ENCODE assay signal across 7 mouse cellular contexts in genomic region chr10:43578366-43578753, GRCm38 (mm10). TPM values are rescaled to one million over a fixed set of nuclear protein-coding genes. Genes with fewer than 3 reads are reported as not detected.
DNase-seq lines count a peak whose midpoint lies in the region; ATAC-seq and TF ChIP-seq lines count a peak whose summit lies in the region.

No protein-coding gene starts in this region.

- no peak for TF ChIP-seq CTCF in heart, postnatal 0 days (IDR thresholded peaks at IDR 0.05; ENCODE audit: low read depth)

- peak overlapping the region; percentile 88 for H3K9ac ChIP-seq in embryonic facial prominence, embryonic 13.5 days
- H3K9ac ChIP-seq in heart, postnatal 0 days (replicated peaks; ENCODE audit: low read depth, low read length) = peak overlapping the region; percentile 57

- peak overlapping the region; percentile 85 for H3K4me2 ChIP-seq in embryonic facial prominence, embryonic 13.5 days
- peak overlapping the region; percentile 94 for H3K4me2 ChIP-seq in heart, postnatal 0 days (ENCODE audit: low read depth, low read length)

- H3K4me1 ChIP-seq in embryonic facial prominence, embryonic 13.5 days = peaks cover 10% of the 10 kb centered on the region; the same call in 1 of the 2 replicates
- 0 out of 2 replicates have a peak, but pooled peaks cover 4% of the 10 kb centered on the region for H3K4me1 ChIP-seq in heart, postnatal 0 days (ENCODE audit: control insufficient read depth, insufficient read depth)

- no peaks in the 10 kb centered on the region for H3K9me3 ChIP-seq in embryonic facial prominence, embryonic 13.5 days
- no peaks in the 10 kb centered on the region for H3K9me3 ChIP-seq in heart, postnatal 0 days (replicated peaks; ENCODE audit: control insufficient read depth, low read length)

- peak overlapping the region; percentile 70 for H3K4me3 ChIP-seq in embryonic facial prominence, embryonic 13.5 days
- peak overlapping the region; percentile 63 for H3K4me3 ChIP-seq in heart, postnatal 0 days (ENCODE audit: low read depth, low read length)

- TF ChIP-seq EP300 in heart, postnatal 0 days (IDR thresholded peaks at IDR 0.05; ENCODE audit: low read depth) = no peak

- peak overlapping the region; percentile 98 for H3K27ac ChIP-seq in embryonic facial prominence, embryonic 13.5 days
- H3K27ac ChIP-seq in heart, postnatal 0 days (ENCODE audit: low read depth) = peak overlapping the region; percentile 63

- DNase-seq in CD4-positive, CD25-positive, alpha-beta regulatory T cell, adult 2 months (ENCODE audit: low read depth, low spot score) = peak; percentile 16
- peak; percentile 46 for DNase-seq in MEL-GATA-1-ER (ENCODE audit: extremely low read depth, low read depth)
- peak; percentile 55 for DNase-seq in heart, postnatal 0 days (ENCODE audit: low spot score)
- DNase-seq in left cerebral cortex, postnatal 36 days (ENCODE audit: low spot score in 2 of 2) = peak; percentile 25 to 30
- DNase-seq in skeletal muscle tissue, adult 2 months (ENCODE audit: low read depth, low spot score) = peak; percentile 47

- peak; percentile 44 for ATAC-seq in embryonic facial prominence, embryonic 13.5 days (ENCODE audit: insufficient number of reproducible peaks, insufficient read depth, low FRiP score, low TSS enrichment, low read depth)
- peak; percentile 48 for ATAC-seq in heart, postnatal 0 days (ENCODE audit: insufficient read depth, low read depth)
- peak; percentile 2; the same call in 1 of the 2 replicates for ATAC-seq in megakaryocyte progenitor cell, adult 5-6 weeks (replicated peaks; ENCODE audit: poor library complexity)

- intact Hi-C loops in left cerebral cortex, postnatal 36 days (cut with DNase I) = loop anchor here (10.0 kb wide), 1 partner anchor 146 kb away; no protein-coding TSS in a partner anchor

- peaks cover 12% of the 10 kb centered on the region for H3K36me3 ChIP-seq in embryonic facial prominence, embryonic 13.5 days
- H3K36me3 ChIP-seq in heart, postnatal 0 days (replicated peaks; ENCODE audit: control insufficient read depth, insufficient read depth, low read length) = no peaks in the 10 kb centered on the region

- peaks cover 8% of the 10 kb centered on the region; the same call in 1 of the 2 replicates for H3K27me3 ChIP-seq in embryonic facial prominence, embryonic 13.5 days
- peaks cover 10% of the 10 kb centered on the region; the same call in 1 of the 2 replicates for H3K27me3 ChIP-seq in heart, postnatal 0 days (ENCODE audit: control insufficient read depth, insufficient read depth, low read length)

- under 1% methylated on average over 32 of the region's 32 CpGs for WGBS in embryonic facial prominence, embryonic 13.5 days
- WGBS in heart, postnatal 0 days = 1% methylated on average over 28 of the region's 32 CpGs

RNA-seq across cellular contexts. Expression of gene Cd24a, which starts 0.3 kb away (rescaled TPM):
- polyA plus RNA-seq in embryonic facial prominence, embryonic 13.5 days (2015; fragmentation: Nextera tagmentation; extraction: Ambion mirVana) = 260 and 274 TPM in 2 replicates
- 44.3 and 62.2 TPM in 2 replicates for total RNA-seq in heart, postnatal 0 days (2014; rRNA removed; ENCODE audit: low replicate concordance)
- 32.9 and 33.7 TPM in 2 replicates for polyA plus RNA-seq in heart, postnatal 0 days (2015; fragmentation: Nextera tagmentation; extraction: Ambion mirVana)
- total RNA-seq in left cerebral cortex, postnatal 36 days (2021) = 1 to 10 TPM; 8.3 to 9.0 TPM
- total RNA-seq in megakaryocyte progenitor cell, adult 5-6 weeks (2015) = 540 and 612 TPM in 2 replicates
- 427 and 442 TPM in 2 replicates for total RNA-seq in megakaryocyte progenitor cell, adult 5-6 weeks (2017)

RNA-seq across cellular contexts. Expression of gene 1700021F05Rik, which starts 37.6 kb away (rescaled TPM):
- polyA plus RNA-seq in embryonic facial prominence, embryonic 13.5 days (2015; fragmentation: Nextera tagmentation; extraction: Ambion mirVana) = 66.0 and 76.1 TPM in 2 replicates
- 30.7 and 43.0 TPM in 2 replicates for total RNA-seq in heart, postnatal 0 days (2014; rRNA removed; ENCODE audit: low replicate concordance)
- polyA plus RNA-seq in heart, postnatal 0 days (2015; fragmentation: Nextera tagmentation; extraction: Ambion mirVana) = 129 and 133 TPM in 2 replicates
- 10 to 100 TPM; 38.7 to 39.9 TPM for total RNA-seq in left cerebral cortex, postnatal 36 days (2021)
- total RNA-seq in megakaryocyte progenitor cell, adult 5-6 weeks (2015) = 27.1 and 27.4 TPM in 2 replicates
- total RNA-seq in megakaryocyte progenitor cell, adult 5-6 weeks (2017) = 69.9 and 111 TPM in 2 replicates

RNA-seq across cellular contexts. Expression of gene Gm9803, which starts 54.5 kb away (rescaled TPM):
- 11.9 and 34.3 TPM in 2 replicates for polyA plus RNA-seq in embryonic facial prominence, embryonic 13.5 days (2015; fragmentation: Nextera tagmentation; extraction: Ambion mirVana)
- 5.1 and 6.6 TPM in 2 replicates for total RNA-seq in heart, postnatal 0 days (2014; rRNA removed; ENCODE audit: low replicate concordance)
- polyA plus RNA-seq in heart, postnatal 0 days (2015; fragmentation: Nextera tagmentation; extraction: Ambion mirVana) = 23.4 and 26.9 TPM in 2 replicates
- total RNA-seq in left cerebral cortex, postnatal 36 days (2021) = 10 to 100 TPM in 1 of 2 experiments, not detected in 1; 12.2 TPM
- 7.5 and 12.0 TPM in 2 replicates for total RNA-seq in megakaryocyte progenitor cell, adult 5-6 weeks (2015)
- total RNA-seq in megakaryocyte progenitor cell, adult 5-6 weeks (2017) = 12.2 TPM in 1 of 2 replicates, not detected in the other

Comparison
In these comparisons a context has a peak if more than half of its experiments do, and no peak if none do; other contexts are left out.
1. Peak in every context shown above with its lines: DNase-seq, ATAC-seq, H3K4me3 ChIP-seq and H3K27ac ChIP-seq.